Comparison of ENCODE assay signal across 8 mouse cellular contexts in genomic region chr5:128971298-128971697, GRCm38 (mm10). TPM values are rescaled to one million over a fixed set of nuclear protein-coding genes. Genes with fewer than 3 reads are reported as not detected.
DNase-seq lines count a peak whose midpoint lies in the region; ATAC-seq lines count a peak whose summit lies in the region.

No protein-coding gene starts in this region.

- peak; percentile 62 for ATAC-seq in forebrain, embryonic 13.5 days

- H3K4me1 ChIP-seq in forebrain, embryonic 13.5 days: peaks cover 5% of the 10 kb centered on the region; the same call in 1 of the 2 replicates

- no peaks in the 10 kb centered on the region for H3K9me3 ChIP-seq in forebrain, embryonic 13.5 days (replicated peaks)

- intact Hi-C loops in heart, postnatal 25 days (cut with DNase I): loop anchor here (5.0 kb wide), 1 partner anchor 239 kb away; no protein-coding TSS in a partner anchor
- intact Hi-C loops in left cerebral cortex, postnatal 25 days (cut with DNase I): loop anchor here (10.0 kb wide), 1 partner anchor 446 kb away; no protein-coding TSS in a partner anchor

- WGBS in forebrain, embryonic 13.5 days: 16% methylated on average over 14 of the region's 14 CpGs

- H3K36me3 ChIP-seq in forebrain, embryonic 13.5 days (ENCODE audit: poor library complexity, severe bottlenecking): no peaks in the 10 kb centered on the region

- no peaks in the 10 kb centered on the region for H3K27me3 ChIP-seq in forebrain, embryonic 13.5 days

- H3K4me3 ChIP-seq in forebrain, embryonic 13.5 days: no peak overlapping the region

- H3K27ac ChIP-seq in forebrain, embryonic 13.5 days: no peak overlapping the region

- H3K9ac ChIP-seq in forebrain, embryonic 13.5 days: no peak overlapping the region

- peak; percentile 31 to 86 for DNase-seq in heart, adult 18-20 months
- DNase-seq in heart, postnatal 25 days (ENCODE audit: low spot score): no peak
- DNase-seq in c-Kit-positive CD71-positive TER-119-positive erythroid progenitor cells, embryonic 14.5 days (ENCODE audit: low spot score): peak; percentile 56
- peak; percentile 78 for DNase-seq in induced T-regulatory cell, adult 2 months (ENCODE audit: low read depth)
- DNase-seq in left cerebral cortex, postnatal 25 days (ENCODE audit: low spot score in 2 of 2): peak; percentile 73 to 87
- peak; percentile 76 for DNase-seq in mesoderm, embryonic 11.5 days (ENCODE audit: low read depth, low spot score)
- DNase-seq in right cerebral cortex, postnatal 4 days: peak; percentile 90

- H3K4me2 ChIP-seq in forebrain, embryonic 13.5 days: no peak overlapping the region

RNA-seq across cellular contexts. Expression of gene Rimbp2, which starts 18.0 kb away (rescaled TPM):
- total RNA-seq in heart, adult 18-20 months (2021): not detected
- total RNA-seq in heart, postnatal 25 days (2021): under 1 TPM in 1 of 2 experiments, not detected in 1; 0.20 TPM
- polyA plus RNA-seq in forebrain, embryonic 13.5 days (2015; fragmentation: Nextera tagmentation; extraction: Ambion mirVana): 1.2 and 1.4 TPM in 2 replicates
- total RNA-seq in left cerebral cortex, postnatal 25 days (2021): 100 to 1,000 TPM; 137 to 150 TPM

RNA-seq across cellular contexts. Expression of gene Stx2, which starts 37.1 kb away (rescaled TPM):
- 10 to 100 TPM; 10.5 to 13.4 TPM for total RNA-seq in heart, adult 18-20 months (2021)
- total RNA-seq in heart, postnatal 25 days (2021): 10 to 100 TPM; 12.6 to 14.2 TPM
- 17.1 and 18.1 TPM in 2 replicates for polyA plus RNA-seq in forebrain, embryonic 13.5 days (2015; fragmentation: Nextera tagmentation; extraction: Ambion mirVana)
- total RNA-seq in left cerebral cortex, postnatal 25 days (2021): 10 to 100 TPM; 17.7 to 27.1 TPM

RNA-seq across cellular contexts. Expression of gene Ran, which starts 48.6 kb away (rescaled TPM):
- total RNA-seq in heart, adult 18-20 months (2021): 100 to 1,000 TPM in 1 of 2 experiments, 10 to 100 TPM in 1; 99.7 to 125 TPM
- 100 to 1,000 TPM in 1 of 2 experiments, 10 to 100 TPM in 1; 94.6 to 110 TPM for total RNA-seq in heart, postnatal 25 days (2021)
- 746 and 789 TPM in 2 replicates for polyA plus RNA-seq in forebrain, embryonic 13.5 days (2015; fragmentation: Nextera tagmentation; extraction: Ambion mirVana)
- 100 to 1,000 TPM; 150 to 162 TPM for total RNA-seq in left cerebral cortex, postnatal 25 days (2021)

Comparison
In these comparisons a context has a peak if more than half of its experiments do, and no peak if none do; other contexts are left out.
1. RNA of gene Rimbp2, which starts 18.0 kb away (total RNA-seq): 137 to 150 TPM in left cerebral cortex, postnatal 25 days; 0.20 TPM in heart, postnatal 25 days and not detected in heart, adult 18-20 months; every median in the first group is over 100 times any median in the second.